Comparison of ENCODE assay signal across 26 mouse cellular contexts in genomic region chr8:115259806-115260205, GRCm38 (mm10).
DNase-seq lines count a peak whose midpoint lies in the region; ATAC-seq and TF ChIP-seq lines count a peak whose summit lies in the region.
"Had no signal": no experiment of that assay in that cellular context is flagged by ENCODE, and none has a peak within 500 bp of the region (broad histone marks: within the 10 kb centered on the region; RNA-seq: fewer than 3 reads in every experiment).

No protein-coding gene starts in this region.

- no peak overlapping the region for H3K4me2 ChIP-seq in forebrain, embryonic 11.5 days (ENCODE audit: low read depth, low read length, severe bottlenecking)
- no peak overlapping the region for H3K4me2 ChIP-seq in forebrain, embryonic 15.5 days (replicated peaks)
- 0 out of 2 replicates have a peak overlapping the region, but pooled peaks have one; percentile 2 for H3K4me2 ChIP-seq in forebrain, postnatal 0 days (ENCODE audit: low read depth)
- H3K4me2 ChIP-seq: embryonic facial prominence, embryonic 15.5 days; hindbrain, embryonic 12.5 days; lung, embryonic 14.5 days had no signal

- H3K36me3 ChIP-seq in forebrain, embryonic 11.5 days (ENCODE audit: control insufficient read depth, insufficient read depth, low read length) = no peaks in the 10 kb centered on the region
- H3K36me3 ChIP-seq in forebrain, embryonic 15.5 days = no peaks in the 10 kb centered on the region
- no peaks in the 10 kb centered on the region for H3K36me3 ChIP-seq in embryonic facial prominence, embryonic 10.5 days (replicated peaks)
- H3K36me3 ChIP-seq in forebrain, postnatal 0 days (ENCODE audit: insufficient read depth) = no peaks in the 10 kb centered on the region
- H3K36me3 ChIP-seq: embryonic facial prominence, embryonic 15.5 days; hindbrain, embryonic 12.5 days; midbrain, embryonic 10.5 days had no signal

- no peak overlapping the region for H3K27ac ChIP-seq in forebrain, embryonic 11.5 days (ENCODE audit: low read depth, low read length)
- H3K27ac ChIP-seq in forebrain, embryonic 15.5 days (replicated peaks) = no peak overlapping the region
- no peak overlapping the region for H3K27ac ChIP-seq in embryonic facial prominence, embryonic 10.5 days (replicated peaks)
- no peak overlapping the region for H3K27ac ChIP-seq in forebrain, postnatal 0 days (ENCODE audit: low read depth, low read length)
- H3K27ac ChIP-seq: embryonic facial prominence, embryonic 15.5 days; hindbrain, embryonic 12.5 days; liver, embryonic 14.5 days; midbrain, embryonic 10.5 days had no signal

- peaks cover 3% of the 10 kb centered on the region; the same call in 1 of the 2 replicates for H3K4me1 ChIP-seq in forebrain, embryonic 11.5 days (replicated peaks; ENCODE audit: control insufficient read depth, insufficient read depth, low read length)
- peaks cover 16% of the 10 kb centered on the region for H3K4me1 ChIP-seq in forebrain, embryonic 15.5 days
- H3K4me1 ChIP-seq in embryonic facial prominence, embryonic 10.5 days = peaks cover 31% of the 10 kb centered on the region
- peaks cover 3% of the 10 kb centered on the region; the same call in 1 of the 2 replicates for H3K4me1 ChIP-seq in forebrain, postnatal 0 days (ENCODE audit: insufficient read depth)
- H3K4me1 ChIP-seq: embryonic facial prominence, embryonic 15.5 days had no signal

- no peaks in the 10 kb centered on the region for H3K9me3 ChIP-seq in forebrain, embryonic 11.5 days (ENCODE audit: control insufficient read depth, low read length)
- H3K9me3 ChIP-seq in forebrain, embryonic 15.5 days = no peaks in the 10 kb centered on the region
- no peaks in the 10 kb centered on the region for H3K9me3 ChIP-seq in embryonic facial prominence, embryonic 10.5 days
- no peaks in the 10 kb centered on the region for H3K9me3 ChIP-seq in forebrain, postnatal 0 days (ENCODE audit: low read length)
- H3K9me3 ChIP-seq: embryonic facial prominence, embryonic 15.5 days; hindbrain, embryonic 12.5 days; midbrain, embryonic 10.5 days had no signal

- no peak for DNase-seq in forebrain, embryonic 11.5 days (ENCODE audit: low spot score)
- peak; percentile 69 for DNase-seq in brain, embryonic 14.5 days (ENCODE audit: low read depth)
- DNase-seq in embryonic facial prominence, embryonic 10.5 days (ENCODE audit: low spot score) = peak; percentile 53
- no peak for DNase-seq in forebrain, postnatal 0 days
- DNase-seq in urinary bladder, postnatal 4 days (ENCODE audit: low spot score in 2 of 2) = no peak
- DNase-seq in kidney, adult 18-20 months = no peak
- no peak for DNase-seq in frontal cortex, adult 2 months (ENCODE audit: extremely low spot score in 1 of 2, low spot score in 1 of 2)
- DNase-seq: adrenal gland, postnatal 14 days; cerebellum, adult 11-12 months; cerebellum, postnatal 10 days; heart, postnatal 14 days; kidney, adult 9 months; kidney, postnatal 14 days; layer of hippocampus, adult 9-11 months; liver; lung, embryonic 14.5 days; right cerebral cortex, adult 18-20 months; spleen, adult 18-20 months; thymus, postnatal 14 days had no signal

- no peak overlapping the region for H3K9ac ChIP-seq in forebrain, embryonic 11.5 days (ENCODE audit: low read length)
- no peak overlapping the region for H3K9ac ChIP-seq in forebrain, embryonic 15.5 days (replicated peaks)
- H3K9ac ChIP-seq in forebrain, postnatal 0 days = no peak overlapping the region
- H3K9ac ChIP-seq: embryonic facial prominence, embryonic 15.5 days; hindbrain, embryonic 12.5 days; liver, embryonic 14.5 days; lung, embryonic 14.5 days had no signal

- ATAC-seq in forebrain, embryonic 11.5 days (replicated peaks; ENCODE audit: low FRiP score) = 0 out of 2 replicates have a peak, but pooled peaks have one; percentile 27
- ATAC-seq in forebrain, embryonic 15.5 days (replicated peaks) = no peak
- no peak for ATAC-seq in forebrain, postnatal 0 days
- ATAC-seq: intestine, embryonic 16.5 days; Patski had no signal

- no peak overlapping the region for H3K4me3 ChIP-seq in forebrain, embryonic 11.5 days (ENCODE audit: low read depth, low read length)
- H3K4me3 ChIP-seq in forebrain, embryonic 15.5 days = no peak overlapping the region
- no peak overlapping the region for H3K4me3 ChIP-seq in embryonic facial prominence, embryonic 10.5 days
- no peak overlapping the region for H3K4me3 ChIP-seq in forebrain, postnatal 0 days (ENCODE audit: low read depth, low read length)
- H3K4me3 ChIP-seq: embryonic facial prominence, embryonic 15.5 days; hindbrain, embryonic 12.5 days; midbrain, embryonic 10.5 days had no signal

- TF ChIP-seq POLR2A in brain, embryonic 14.5 days (IDR thresholded peaks at IDR 0.05; ENCODE audit: borderline replicate concordance, extremely low read depth, insufficient read depth, insufficient read length, poor library complexity, severe bottlenecking) = no peak

- TF ChIP-seq CTCF in brain, embryonic 14.5 days (IDR thresholded peaks at IDR 0.05; ENCODE audit: borderline replicate concordance, extremely low read depth, insufficient read depth, insufficient read length) = no peak
- TF ChIP-seq CTCF in forebrain, postnatal 0 days (IDR thresholded peaks at IDR 0.05; ENCODE audit: low read depth) = no peak

- WGBS in forebrain, embryonic 11.5 days = 33% methylated on average over 12 of the region's 12 CpGs
- WGBS in forebrain, embryonic 15.5 days = 18% methylated on average over 12 of the region's 12 CpGs
- WGBS in embryonic facial prominence, embryonic 10.5 days = 39% methylated on average over 12 of the region's 12 CpGs
- 28% methylated on average over 12 of the region's 12 CpGs for WGBS in forebrain, postnatal 0 days

- no peaks in the 10 kb centered on the region for H3K27me3 ChIP-seq in forebrain, embryonic 11.5 days (ENCODE audit: control insufficient read depth, insufficient read depth, low read length)
- H3K27me3 ChIP-seq in forebrain, embryonic 15.5 days = 0 out of 2 replicates have a peak, but pooled peaks cover 3% of the 10 kb centered on the region
- H3K27me3 ChIP-seq in embryonic facial prominence, embryonic 10.5 days (replicated peaks; ENCODE audit: low read depth, poor library complexity, severe bottlenecking) = peaks cover 3% of the 10 kb centered on the region; the same call in 1 of the 2 replicates
- no peaks in the 10 kb centered on the region; the same call in 1 of the 2 replicates for H3K27me3 ChIP-seq in forebrain, postnatal 0 days (ENCODE audit: insufficient read depth, low read length)
- H3K27me3 ChIP-seq: embryonic facial prominence, embryonic 15.5 days; Patski had no signal

Comparison
In these comparisons a context has a peak if more than half of its experiments do, and no peak if none do; other contexts are left out.
1. DNase-seq: peak in brain, embryonic 14.5 days (single experiment) and embryonic facial prominence, embryonic 10.5 days (single experiment); none in forebrain, embryonic 11.5 days (single experiment), forebrain, postnatal 0 days (single experiment), urinary bladder, postnatal 4 days (0 of 2), kidney, adult 18-20 months (single experiment) and frontal cortex, adult 2 months (0 of 2).